Mouse (Mus musculus): ENCODE measurements around the gene Pcyt2. TPM values are rescaled to one million over a fixed set of nuclear protein-coding genes. Genes with fewer than 3 reads are reported as not detected.

The Pcyt2 gene
- polyA plus RNA-seq, 1 experiment from 2014 or later, result 88.8 TPM

DNA sequence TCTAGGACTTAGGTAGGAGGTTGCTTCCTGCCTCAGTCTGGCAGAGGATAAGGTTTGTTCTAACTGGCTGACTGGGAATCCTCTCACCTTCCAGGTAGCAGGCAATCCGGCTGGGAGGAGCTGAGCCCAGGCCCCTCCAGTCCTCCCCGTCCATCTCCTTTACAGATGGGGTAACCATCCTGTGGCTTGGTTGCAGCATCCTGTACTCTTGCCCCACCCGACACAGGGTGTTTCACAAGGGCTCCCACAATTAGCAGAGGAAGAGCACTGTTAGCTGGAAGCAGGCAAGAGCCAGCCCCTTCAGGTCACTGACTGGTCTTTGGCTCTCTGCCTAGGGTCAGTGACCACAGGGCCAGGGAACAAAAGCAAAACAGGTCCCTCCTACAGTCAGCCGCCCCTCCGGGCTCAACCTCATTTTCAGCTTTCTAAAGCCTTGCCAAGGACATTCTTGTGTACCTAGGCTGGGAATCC lies 12.7 kb upstream of the Pcyt2 start:
- Histone ChIP-seq H3K4me3 (ENCODE audit: low read depth, low read length) (no peak overlapping the region), H3K4me2 (ENCODE audit: low read depth, low read length) (peak overlapping the region; percentile 90; the same call in 1 of the 2 replicates), H3K4me1 (ENCODE audit: control insufficient read depth, insufficient read depth, low read length) (peaks cover 16% of the 10 kb centered on the region), H3K36me3 (ENCODE audit: control insufficient read depth, insufficient read depth, low read length) (peaks cover 27% of the 10 kb centered on the region), H3K27ac (replicated peaks; ENCODE audit: low read depth, low read length) (no peak overlapping the region), H3K9me3 (ENCODE audit: control insufficient read depth, low read length) (no peaks in the 10 kb centered on the region), H3K9ac (ENCODE audit: low read depth, low read length) (peak overlapping the region; percentile 40; the same call in 1 of the 2 replicates), H3K27me3 (replicated peaks; ENCODE audit: control insufficient read depth, insufficient read depth, low read length) (no peaks in the 10 kb centered on the region)
- WGBS, result 48% methylated on average over 5 of the region's 5 CpGs
- ATAC-seq (ENCODE audit: low read depth), result no peak
- DNase-seq (ENCODE audit: low spot score), result no peak

DNA sequence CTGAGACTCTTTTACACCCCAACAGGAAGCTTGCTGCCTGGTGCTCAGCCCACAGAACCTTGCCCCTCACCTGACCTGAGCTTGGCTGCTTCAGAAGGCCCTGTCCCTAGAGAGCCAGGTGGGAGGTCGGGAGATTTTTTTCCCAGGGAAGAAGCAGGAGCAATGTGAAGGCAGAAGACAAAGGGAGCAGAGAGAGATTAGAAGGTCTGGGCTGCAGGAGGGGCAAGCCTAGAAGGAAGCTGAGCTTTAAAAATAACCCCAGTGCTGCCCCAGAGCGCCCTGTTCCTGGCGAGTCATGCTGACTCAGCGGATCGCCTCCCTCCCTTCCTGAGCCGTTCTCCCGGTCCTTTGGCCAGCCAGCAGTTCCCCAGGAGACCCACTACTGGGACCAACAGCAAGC lies 12.2 kb upstream of the Pcyt2 start:
- Histone ChIP-seq H3K4me1 (ENCODE audit: control insufficient read depth, insufficient read depth, low read length) (peaks cover 19% of the 10 kb centered on the region), H3K4me3 (ENCODE audit: low read depth, low read length) (no peak overlapping the region), H3K9ac (ENCODE audit: low read depth, low read length) (peak overlapping the region; percentile 40), H3K4me2 (ENCODE audit: low read depth, low read length) (peak overlapping the region; percentile 90; the same call in 1 of the 2 replicates), H3K27me3 (replicated peaks; ENCODE audit: control insufficient read depth, insufficient read depth, low read length) (no peaks in the 10 kb centered on the region), H3K9me3 (ENCODE audit: control insufficient read depth, low read length) (no peaks in the 10 kb centered on the region), H3K27ac (replicated peaks; ENCODE audit: low read depth, low read length) (0 out of 2 replicates have a peak overlapping the region, but pooled peaks have one; percentile 21), H3K36me3 (ENCODE audit: control insufficient read depth, insufficient read depth, low read length) (peaks cover 27% of the 10 kb centered on the region)
- ATAC-seq (ENCODE audit: low read depth) (no peak), DNase-seq (ENCODE audit: low spot score) (no peak)
- WGBS, result 52% methylated on average over 5 of the region's 7 CpGs

DNA sequence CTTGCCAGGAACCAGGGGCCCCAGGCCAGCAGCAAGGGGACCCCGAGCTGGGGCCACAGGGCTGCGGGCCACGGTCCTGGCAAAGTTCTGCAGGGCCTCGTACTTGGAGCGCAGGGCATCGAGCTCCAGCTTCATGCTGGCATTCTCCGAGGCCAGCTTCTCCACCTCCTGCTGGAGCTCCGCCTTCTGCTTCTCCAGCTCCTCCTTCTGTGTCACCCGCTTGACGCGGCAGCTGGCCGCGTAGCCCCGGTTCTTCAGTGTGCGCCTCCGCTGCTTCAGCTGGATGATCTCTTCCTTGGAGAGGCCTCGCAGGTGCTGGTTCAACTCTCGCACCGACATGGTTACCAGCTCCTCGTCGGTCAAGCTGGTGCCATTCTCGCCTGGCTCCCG lies 11.6 kb upstream of the Pcyt2 start:
- Histone ChIP-seq H3K9me3 (ENCODE audit: control insufficient read depth, low read length) (no peaks in the 10 kb centered on the region), H3K27ac (replicated peaks; ENCODE audit: low read depth, low read length) (no peak overlapping the region), H3K4me3 (ENCODE audit: low read depth, low read length) (no peak overlapping the region), H3K9ac (ENCODE audit: low read depth, low read length) (no peak overlapping the region), H3K4me1 (ENCODE audit: control insufficient read depth, insufficient read depth, low read length) (peaks cover 19% of the 10 kb centered on the region), H3K36me3 (ENCODE audit: control insufficient read depth, insufficient read depth, low read length) (peaks cover 27% of the 10 kb centered on the region), H3K4me2 (ENCODE audit: low read depth, low read length) (peak overlapping the region; percentile 90; the same call in 1 of the 2 replicates), H3K27me3 (replicated peaks; ENCODE audit: control insufficient read depth, insufficient read depth, low read length) (no peaks in the 10 kb centered on the region)
- DNase-seq (ENCODE audit: low spot score), result no peak
- no peak for ATAC-seq (ENCODE audit: low read depth)
- WGBS, result 76% methylated on average over 17 of the region's 23 CpGs

- H3K4me3 ChIP-seq (ENCODE audit: low read depth, low read length), result no peak overlapping the region
- no peak overlapping the region for H3K9ac ChIP-seq (ENCODE audit: low read depth, low read length)
- ATAC-seq (ENCODE audit: low read depth), result no peak
- no peak for DNase-seq (ENCODE audit: low spot score)
- no peaks in the 10 kb centered on the region for H3K27me3 ChIP-seq (replicated peaks; ENCODE audit: control insufficient read depth, insufficient read depth, low read length)
- no peak overlapping the region for H3K27ac ChIP-seq (replicated peaks; ENCODE audit: low read depth, low read length)
- H3K4me1 ChIP-seq (ENCODE audit: control insufficient read depth, insufficient read depth, low read length), result peaks cover 19% of the 10 kb centered on the region
- H3K36me3 ChIP-seq (ENCODE audit: control insufficient read depth, insufficient read depth, low read length), result peaks cover 27% of the 10 kb centered on the region
- no peaks in the 10 kb centered on the region for H3K9me3 ChIP-seq (ENCODE audit: control insufficient read depth, low read length)
- no peak overlapping the region for H3K4me2 ChIP-seq (ENCODE audit: low read depth, low read length)
- 94% methylated on average over 23 of the region's 23 CpGs for WGBS
These were observed 11.0 kb upstream of the Pcyt2 start for GRCm38 (mm10) chr11:120628601-120629340.

DNA sequence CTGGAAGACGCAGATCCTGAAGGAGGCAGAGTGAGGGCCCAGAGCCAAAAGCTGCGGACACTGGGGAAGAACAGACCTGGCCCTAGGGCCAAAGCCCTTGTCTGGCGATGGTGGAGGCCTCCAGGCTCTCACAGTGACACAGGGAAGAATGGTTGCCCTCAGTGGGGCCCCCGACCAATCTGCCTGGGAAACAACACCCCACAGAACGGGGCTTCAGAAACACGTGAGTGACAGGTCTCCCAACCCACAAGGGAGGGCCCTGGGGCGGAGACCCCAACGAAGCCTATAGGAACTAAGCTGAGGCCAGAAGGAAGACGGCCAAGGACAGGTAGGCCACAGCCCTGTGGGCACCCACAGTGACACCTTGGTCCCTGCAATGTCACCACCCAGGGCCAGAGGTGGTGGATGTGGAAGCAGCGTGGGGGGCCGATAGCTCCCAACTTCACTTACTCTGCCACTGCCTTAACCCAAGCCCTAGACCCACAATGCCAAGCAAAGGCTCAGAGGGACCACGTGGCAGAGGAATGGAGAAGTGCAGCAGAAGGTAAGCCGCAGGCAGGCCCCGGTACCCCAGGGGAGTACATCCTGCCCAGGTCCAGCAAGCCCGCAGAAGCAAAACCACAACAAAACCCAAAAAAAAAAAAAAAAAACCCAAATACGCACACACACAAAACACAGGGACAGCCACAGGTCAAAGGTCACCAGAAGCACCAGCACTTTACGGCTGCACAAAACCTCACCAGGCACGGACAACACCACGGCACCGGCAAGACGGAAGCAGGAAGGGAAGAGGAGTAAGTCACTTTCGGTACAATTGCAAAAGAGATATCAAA lies 9.9 kb upstream of the Pcyt2 start:
- WGBS, result 77% methylated on average over 22 of the region's 22 CpGs
- H3K9me3 ChIP-seq (ENCODE audit: control insufficient read depth, low read length), result no peaks in the 10 kb centered on the region
- no peak overlapping the region for H3K9ac ChIP-seq (ENCODE audit: low read depth, low read length)
- H3K4me2 ChIP-seq (ENCODE audit: low read depth, low read length), result no peak overlapping the region
- no peak overlapping the region for H3K4me3 ChIP-seq (ENCODE audit: low read depth, low read length)
- no peak for ATAC-seq (ENCODE audit: low read depth)
- H3K36me3 ChIP-seq (ENCODE audit: control insufficient read depth, insufficient read depth, low read length), result peaks cover 34% of the 10 kb centered on the region
- no peak for DNase-seq (ENCODE audit: low spot score)
- H3K27me3 ChIP-seq (replicated peaks; ENCODE audit: control insufficient read depth, insufficient read depth, low read length), result no peaks in the 10 kb centered on the region
- peaks cover 19% of the 10 kb centered on the region for H3K4me1 ChIP-seq (ENCODE audit: control insufficient read depth, insufficient read depth, low read length)
- no peak overlapping the region for H3K27ac ChIP-seq (replicated peaks; ENCODE audit: low read depth, low read length)

DNA sequence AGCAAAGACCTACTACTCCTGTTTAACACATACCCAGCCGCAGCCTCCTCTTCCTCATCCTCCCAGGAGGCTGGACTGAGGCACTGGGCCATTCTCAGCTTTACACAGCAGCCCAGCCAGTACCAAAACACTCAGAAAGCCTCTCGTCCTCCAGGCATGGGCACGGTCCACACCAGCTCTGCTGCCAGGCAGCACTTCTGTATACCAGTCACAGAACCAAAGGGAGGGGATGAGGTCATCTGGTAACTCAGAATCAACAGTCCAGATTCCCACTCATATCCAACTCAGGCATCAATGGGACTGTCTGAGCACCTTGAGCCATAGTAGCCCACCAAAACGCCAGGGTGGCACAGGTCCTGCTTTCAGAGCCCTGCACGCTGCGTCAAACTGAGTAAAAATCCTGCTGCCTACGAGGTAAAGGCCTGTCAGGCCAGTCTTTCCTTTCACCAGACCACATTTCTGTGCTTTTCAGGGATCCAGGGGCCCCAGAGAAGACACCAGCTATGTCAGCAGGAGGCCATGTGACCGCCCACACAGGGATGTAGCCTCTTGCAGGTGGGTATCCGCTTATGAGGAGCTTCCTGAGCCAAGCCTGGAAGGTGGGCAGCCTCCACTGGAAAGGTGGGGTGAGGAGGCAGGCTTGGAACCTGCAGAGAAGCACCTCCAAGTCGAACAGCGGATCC lies 9.2 kb upstream of the Pcyt2 start:
- Histone ChIP-seq H3K9ac (ENCODE audit: low read depth, low read length) (no peak overlapping the region), H3K27ac (replicated peaks; ENCODE audit: low read depth, low read length) (no peak overlapping the region), H3K9me3 (ENCODE audit: control insufficient read depth, low read length) (no peaks in the 10 kb centered on the region), H3K36me3 (ENCODE audit: control insufficient read depth, insufficient read depth, low read length) (peaks cover 41% of the 10 kb centered on the region), H3K4me2 (ENCODE audit: low read depth, low read length) (no peak overlapping the region), H3K4me1 (ENCODE audit: control insufficient read depth, insufficient read depth, low read length) (peaks cover 15% of the 10 kb centered on the region), H3K27me3 (replicated peaks; ENCODE audit: control insufficient read depth, insufficient read depth, low read length) (no peaks in the 10 kb centered on the region), H3K4me3 (ENCODE audit: low read depth, low read length) (no peak overlapping the region)
- ATAC-seq (ENCODE audit: low read depth) (no peak), DNase-seq (ENCODE audit: low spot score) (no peak)
- WGBS, result 89% methylated on average over 11 of the region's 11 CpGs

GRCm38 (mm10) chr11:120625152-120625775 lies 7.5 kb upstream of the Pcyt2 start, which contains the start of gene Sirt7:
Sirt7 (minus strand) TSS chr11:120625240.
- peak within 1 kb of the TSS; percentile 90 for H3K4me3 ChIP-seq (ENCODE audit: low read depth, low read length)
- H3K9ac ChIP-seq (ENCODE audit: low read depth, low read length), result peak within 1 kb of the TSS; percentile 77
- H3K4me1 ChIP-seq (ENCODE audit: control insufficient read depth, insufficient read depth, low read length), result peaks cover 9% of the 10 kb centered on the region
- ATAC-seq (ENCODE audit: low read depth) (peak; percentile 34; the same call in 1 of the 2 replicates), DNase-seq (ENCODE audit: low spot score) (no peak)
- no peaks in the 10 kb centered on the region for H3K9me3 ChIP-seq (ENCODE audit: control insufficient read depth, low read length)
- H3K27me3 ChIP-seq (replicated peaks; ENCODE audit: control insufficient read depth, insufficient read depth, low read length), result no peaks in the 10 kb centered on the region
- whole genome bisulfite sequencing, result 18% methylated on average over 5 of the region's 5 CpGs
- peak within 1 kb of the TSS; percentile 88 for H3K4me2 ChIP-seq (ENCODE audit: low read depth, low read length)
- H3K27ac ChIP-seq (replicated peaks; ENCODE audit: low read depth, low read length), result peak within 1 kb of the TSS; percentile 57
- H3K36me3 ChIP-seq (ENCODE audit: control insufficient read depth, insufficient read depth, low read length), result peaks cover 55% of the 10 kb centered on the region

GRCm38 (mm10) chr11:120624680-120625111 lies 7.0 kb upstream of the Pcyt2 start:
- DNase-seq (ENCODE audit: low spot score) (peak; percentile 94), ATAC-seq (ENCODE audit: low read depth) (peak; percentile 92)
- peak overlapping the region; percentile 57; the same call in 1 of the 2 replicates for H3K27ac ChIP-seq (replicated peaks; ENCODE audit: low read depth, low read length)
- no peaks in the 10 kb centered on the region for H3K9me3 ChIP-seq (ENCODE audit: control insufficient read depth, low read length)
- peak overlapping the region; percentile 90 for H3K4me3 ChIP-seq (ENCODE audit: low read depth, low read length)
- H3K36me3 ChIP-seq (ENCODE audit: control insufficient read depth, insufficient read depth, low read length), result peaks cover 60% of the 10 kb centered on the region
- 0% methylated on average over 23 of the region's 53 CpGs for WGBS
- peaks cover 4% of the 10 kb centered on the region; the same call in 1 of the 2 replicates for H3K4me1 ChIP-seq (ENCODE audit: control insufficient read depth, insufficient read depth, low read length)
- H3K27me3 ChIP-seq (replicated peaks; ENCODE audit: control insufficient read depth, insufficient read depth, low read length), result no peaks in the 10 kb centered on the region
- peak overlapping the region; percentile 77 for H3K9ac ChIP-seq (ENCODE audit: low read depth, low read length)
- H3K4me2 ChIP-seq (ENCODE audit: low read depth, low read length), result peak overlapping the region; percentile 88
